Mouse (Mus musculus) lung, postnatal 0 days (tissue): Measurements from ENCODE around the gene Gpd1.

Source experiments
- CTCF ChIP-seq: IDR thresholded peaks from 2 replicates; pipeline ENCODE4 v1.5.1; 2016; ENCODE audit warnings: antibody characterized with exemption, mild to moderate bottlenecking
- EP300 ChIP-seq: IDR thresholded peaks from 2 replicates; pipeline ENCODE4 v1.6.1; 2016; ENCODE audit warnings: antibody characterized with exemption, mild to moderate bottlenecking, control low read depth

GRCm38 (mm10) chr15:99667544-99667943 lies 49.8 kb upstream of the Gpd1 start:
- no peak for TF ChIP-seq CTCF
- no peak for TF ChIP-seq EP300
